Mouse (Mus musculus) C2C12 (cell line): ENCODE data around the gene Ciao2a. TPM values are rescaled to one million over a fixed set of nuclear protein-coding genes. Genes with fewer than 3 reads are reported as not detected.

Source experiments
- H3K27me3 ChIP-seq: one replicate; pipeline ENCODE4 v1.6.1; 2011; ENCODE audit not compliant: control insufficient read depth, insufficient read depth, insufficient read length
- H3K36me3 ChIP-seq: one replicate; pipeline ENCODE4 v1.6.1; 2011; ENCODE audit not compliant: control insufficient read depth, insufficient read depth
- H3K4me3 ChIP-seq: one replicate; pipeline ENCODE4 v1.5.1; 2011; ENCODE audit warnings: mild to moderate bottlenecking, control low read depth; ENCODE audit not compliant: poor library complexity, insufficient read depth, severe bottlenecking
- H3K79me2 ChIP-seq: one replicate; pipeline ENCODE4 v1.6.1; 2011; ENCODE audit not compliant: control insufficient read depth, insufficient read depth
- H3K79me3 ChIP-seq: one replicate; pipeline ENCODE4 v1.6.1; 2011; ENCODE audit warnings: low read depth, control low read depth
- H3ac ChIP-seq: one replicate; pipeline ENCODE3; 2011; ENCODE audit warnings: low read depth; ENCODE audit not compliant: control insufficient read depth, insufficient read length
- CEBPB ChIP-seq: IDR thresholded peaks from one replicate; pipeline ENCODE4 v1.6.1; 2011; ENCODE audit warnings: low read depth, mild to moderate bottlenecking, control low read depth, moderate library complexity
- CTCF ChIP-seq: IDR thresholded peaks from one replicate; pipeline ENCODE4 v1.5.1; 2011; ENCODE audit not compliant: control insufficient read depth, insufficient read depth, insufficient read length
- FOSL1 ChIP-seq: IDR thresholded peaks from one replicate; pipeline ENCODE4 v1.8.0; 2011; ENCODE audit warnings: mild to moderate bottlenecking, low read length; ENCODE audit not compliant: poor library complexity, insufficient read depth, severe bottlenecking
- MAX ChIP-seq: IDR thresholded peaks from one replicate; pipeline ENCODE4 v1.6.1; 2011; ENCODE audit warnings: mild to moderate bottlenecking, control low read depth
- MYOD1 ChIP-seq: IDR thresholded peaks from one replicate; pipeline ENCODE4 v1.6.1; 2011; ENCODE audit warnings: low read depth; ENCODE audit not compliant: control insufficient read depth, insufficient read length
- MYOG ChIP-seq: IDR thresholded peaks from one replicate; pipeline ENCODE4 v1.6.1; 2011; ENCODE audit not compliant: control insufficient read depth, insufficient read length; ENCODE audit errors: extremely low read depth
- USF1 ChIP-seq: IDR thresholded peaks from one replicate; pipeline ENCODE4 v1.6.1; 2011; ENCODE audit warnings: low read depth, mild to moderate bottlenecking, control low read depth, moderate library complexity
- polyA plus RNA-seq: library from polyadenylated mRNA; unstranded; fragments of >200 nt; fragmentation: generic; extraction: Trizol; gene quantifications from one replicate; pipeline ENCODE4 v1.2.1, GENCODE M21; 2012; ENCODE audit warnings: missing spikeins

Ciao2a gene
- polyA plus RNA-seq, 1 experiment, result 39.7 TPM

- H3K27me3 ChIP-seq, result no peaks in the 10 kb centered on the region
- no peaks in the 10 kb centered on the region for H3K79me3 ChIP-seq
- H3K36me3 ChIP-seq, result peaks cover 64% of the 10 kb centered on the region
- TF ChIP-seq FOSL1 (no peak), CTCF (no peak), MYOD1 (no peak), MYOG (no peak), USF1 (no peak), MAX (no peak), CEBPB (no peak)
- no peak overlapping the region for H3K4me3 ChIP-seq
- no peaks in the 10 kb centered on the region for H3K79me2 ChIP-seq
- no peak overlapping the region for H3ac ChIP-seq
Observed at GRCm38 (mm10) chr9:66101577-66101976, 24.8 kb upstream of the Ciao2a start.

- Histone ChIP-seq H3K4me3 (no peak overlapping the region), H3ac (no peak overlapping the region), H3K27me3 (no peaks in the 10 kb centered on the region), H3K79me2 (no peaks in the 10 kb centered on the region), H3K36me3 (peaks cover 69% of the 10 kb centered on the region), H3K79me3 (no peaks in the 10 kb centered on the region)
- TF ChIP-seq MYOG (no peak), FOSL1 (no peak), CTCF (no peak), USF1 (no peak), MYOD1 (no peak), MAX (no peak), CEBPB (no peak)
Observed at GRCm38 (mm10) chr9:66102668-66103067, 23.7 kb upstream of the Ciao2a start.

- Histone ChIP-seq H3K27me3 (no peaks in the 10 kb centered on the region), H3K4me3 (no peak overlapping the region), H3K79me3 (no peaks in the 10 kb centered on the region), H3K79me2 (no peaks in the 10 kb centered on the region), H3ac (no peak overlapping the region), H3K36me3 (peaks cover 64% of the 10 kb centered on the region)
- no peak for TF ChIP-seq CEBPB
- no peak for TF ChIP-seq MYOD1
- TF ChIP-seq MYOG, result no peak
- TF ChIP-seq FOSL1, result no peak
- no peak for TF ChIP-seq USF1
- TF ChIP-seq CTCF, result no peak
- TF ChIP-seq MAX, result no peak
Observed at GRCm38 (mm10) chr9:66104601-66105000, 21.8 kb upstream of the Ciao2a start.

- H3K4me3 ChIP-seq, result no peak overlapping the region
- H3K79me2 ChIP-seq, result no peaks in the 10 kb centered on the region
- peaks cover 65% of the 10 kb centered on the region for H3K36me3 ChIP-seq
- no peaks in the 10 kb centered on the region for H3K27me3 ChIP-seq
- H3ac ChIP-seq, result no peak overlapping the region
- H3K79me3 ChIP-seq, result no peaks in the 10 kb centered on the region
- TF ChIP-seq CEBPB, result no peak
- no peak for TF ChIP-seq CTCF
- TF ChIP-seq MAX, result no peak
- no peak for TF ChIP-seq MYOD1
- no peak for TF ChIP-seq USF1
- TF ChIP-seq FOSL1, result no peak
- TF ChIP-seq MYOG, result no peak
Observed at GRCm38 (mm10) chr9:66105168-66105567, 21.2 kb upstream of the Ciao2a start.

- H3K27me3 ChIP-seq, result no peaks in the 10 kb centered on the region
- TF ChIP-seq MYOG (no peak), MAX (no peak), USF1 (no peak), MYOD1 (no peak), CTCF (no peak), FOSL1 (no peak), CEBPB (no peak)
- H3K4me3 ChIP-seq, result no peak overlapping the region
- no peaks in the 10 kb centered on the region for H3K79me3 ChIP-seq
- H3K79me2 ChIP-seq, result peaks cover 10% of the 10 kb centered on the region
- peaks cover 45% of the 10 kb centered on the region for H3K36me3 ChIP-seq
- no peak overlapping the region for H3ac ChIP-seq
Observed at GRCm38 (mm10) chr9:66109574-66109973, 16.8 kb upstream of the Ciao2a start.

- TF ChIP-seq MAX (no peak), CTCF (no peak), MYOD1 (no peak), CEBPB (no peak), MYOG (no peak), USF1 (no peak), FOSL1 (no peak)
- Histone ChIP-seq H3K79me2 (peaks cover 15% of the 10 kb centered on the region), H3K36me3 (peaks cover 40% of the 10 kb centered on the region), H3ac (no peak overlapping the region), H3K27me3 (no peaks in the 10 kb centered on the region), H3K79me3 (no peaks in the 10 kb centered on the region), H3K4me3 (no peak overlapping the region)
Observed at GRCm38 (mm10) chr9:66110126-66110525, 16.3 kb upstream of the Ciao2a start.
